Mouse (Mus musculus): ENCODE data around the gene Olfr435.

- no peak for TF ChIP-seq CTCF (conservative IDR thresholded peaks at IDR 0.05; ENCODE audit: low read length)
- TF ChIP-seq POU5F1 (IDR thresholded peaks at IDR 0.05; ENCODE audit: borderline replicate concordance, low read length): no peak
Measured at GRCm38 (mm10) chr6:43178584-43179501, 18.1 kb upstream of the Olfr435 start.
